Mouse (Mus musculus) ES-E14 (cell line): ENCODE measurements around the gene Gtpbp3.

Experiments
- CHD2 ChIP-seq: IDR thresholded peaks from 2 replicates; pipeline ENCODE4 v1.6.1; 2014; ENCODE audit warnings: mild to moderate bottlenecking, low read depth, low read length, inconsistent platforms
- HCFC1 ChIP-seq: IDR thresholded peaks from 2 replicates; pipeline ENCODE4 v1.6.1; 2012; ENCODE audit warnings: low read length, inconsistent platforms, borderline replicate concordance; ENCODE audit not compliant: insufficient read depth
- MAFK ChIP-seq: IDR thresholded peaks from 2 replicates; pipeline ENCODE4 v1.6.1; 2014; ENCODE audit warnings: mild to moderate bottlenecking, low read depth, low read length, inconsistent platforms; ENCODE audit not compliant: insufficient read depth
- ZC3H11A ChIP-seq: IDR thresholded peaks from 2 replicates; pipeline ENCODE4 v1.6.1; 2012; ENCODE audit warnings: low read depth, mild to moderate bottlenecking, inconsistent platforms, low read length, borderline replicate concordance
- ZNF384 ChIP-seq: IDR thresholded peaks from 2 replicates; pipeline ENCODE4 v1.6.1; 2012; ENCODE audit warnings: low read depth, low read length, inconsistent platforms

DNA sequence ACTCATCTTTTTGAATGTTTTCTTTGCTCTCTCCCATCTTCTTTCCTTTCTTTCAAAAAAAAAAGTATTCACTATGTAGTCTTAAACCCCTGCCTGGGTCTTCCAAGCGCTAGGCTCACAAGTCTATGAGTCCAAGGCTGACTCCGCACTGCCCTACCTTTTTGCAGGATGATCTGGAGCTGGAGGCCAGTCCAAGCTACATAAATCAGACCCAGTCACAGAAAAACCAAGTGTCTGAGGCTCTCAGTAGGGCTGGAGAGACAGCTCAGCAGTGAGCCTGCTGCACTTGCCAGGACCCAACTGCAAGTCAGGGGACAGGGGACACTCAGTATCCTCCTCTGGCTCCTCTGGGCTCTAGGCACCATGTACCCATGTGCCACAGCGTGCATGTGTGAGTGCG, 16.4 kb downstream of the Gtpbp3 start:
- TF ChIP-seq CHD2 (no peak), HCFC1 (no peak), MAFK (no peak), ZNF384 (no peak), ZC3H11A (no peak)
